Comparison of ENCODE assay signal across 17 mouse cellular contexts in genomic region chr2:105389007-105389890, GRCm38 (mm10). TPM values are rescaled to one million over a fixed set of nuclear protein-coding genes. Genes with fewer than 3 reads are reported as not detected.
DNase-seq lines count a peak whose midpoint lies in the region; ATAC-seq lines count a peak whose summit lies in the region.
"Had no signal": no experiment of that assay in that cellular context is flagged by ENCODE, and none has a peak within 500 bp of the region (broad histone marks: within the 10 kb centered on the region; RNA-seq: fewer than 3 reads in every experiment).

No protein-coding gene starts in this region.

- intact Hi-C loops in left cerebral cortex, postnatal 10 days (cut with DNase I): no loop called here

- DNase-seq in adrenal gland, postnatal 14 days: peak; percentile 32
- DNase-seq in adrenal gland, postnatal 4 days (ENCODE audit: low spot score in 2 of 2): no peak
- DNase-seq in kidney, postnatal 10 days: peak; percentile 34
- no peak for DNase-seq in kidney, postnatal 14 days
- DNase-seq in left cerebral cortex, postnatal 10 days (ENCODE audit: extremely low spot score in 1 of 2, low spot score in 2 of 2): no peak
- DNase-seq: adrenal gland, postnatal 10 days; cerebellum, adult 2 months; forebrain, postnatal 0 days; heart, adult 2 months; kidney, adult 11 months; layer of hippocampus, adult 9-11 months; lung, embryonic 14.5 days; lung, postnatal 14 days; right cerebral cortex, postnatal 4 days; thymus, postnatal 4 days had no signal

- peak; percentile 55 for ATAC-seq in common myeloid progenitor, adult 5-6 weeks (replicated peaks; ENCODE audit: low read depth, poor library complexity, severe bottlenecking)
- peak; percentile 74 for ATAC-seq in megakaryocyte progenitor cell, adult 5-6 weeks (replicated peaks; ENCODE audit: poor library complexity)
- ATAC-seq: forebrain, postnatal 0 days had no signal

RNA-seq across cellular contexts. Expression of gene Rcn1, which starts 9.9 kb away (rescaled TPM):
- total RNA-seq in adrenal gland, postnatal 14 days (2021): 108 and 115 TPM in 2 replicates
- 10 to 100 TPM; 89.0 to 99.2 TPM for total RNA-seq in adrenal gland, postnatal 4 days (2021)
- 54.8 and 60.9 TPM in 2 replicates for total RNA-seq in common myeloid progenitor, adult 5-6 weeks (2017)
- total RNA-seq in megakaryocyte progenitor cell, adult 5-6 weeks (2015): 18.1 and 22.9 TPM in 2 replicates
- total RNA-seq in megakaryocyte progenitor cell, adult 5-6 weeks (2017): 41.0 and 49.9 TPM in 2 replicates
- total RNA-seq in left cerebral cortex, postnatal 10 days (2021): 10 to 100 TPM; 47.1 to 53.3 TPM

Comparison
In these comparisons a context has a peak if more than half of its experiments do, and no peak if none do; other contexts are left out.
1. DNase-seq: peak in adrenal gland, postnatal 14 days (single experiment) and kidney, postnatal 10 days (single experiment); none in adrenal gland, postnatal 4 days (0 of 2), kidney, postnatal 14 days (single experiment) and left cerebral cortex, postnatal 10 days (0 of 2).